Mouse (Mus musculus) heart, adult 8-10 months (tissue): ENCODE data around the gene Gadd45g. TPM values are rescaled to one million over a fixed set of nuclear protein-coding genes. Genes with fewer than 3 reads are reported as not detected.

ENCODE experiments used
- DNase-seq: peaks from one replicate; pipeline ENCODE4 v3.0.0; 2022; ENCODE audit warnings: low spot score
- total RNA-seq, 4 experiments: library from RNA; stranded (reverse); gene quantifications; 2 replicates each; pipeline ENCODE4 v1.2.4; 2022

Gadd45g gene
- total RNA-seq, 4 experiments from 2014 or later = 8.6 to 18.9 (median 10.7) TPM

- no peak for DNase-seq
Measured at GRCm38 (mm10) chr13:51852560-51853190, 6.2 kb downstream of the Gadd45g start.

- no peak for DNase-seq
Measured at GRCm38 (mm10) chr13:51853301-51854243, 7.1 kb downstream of the Gadd45g start.

DNA sequence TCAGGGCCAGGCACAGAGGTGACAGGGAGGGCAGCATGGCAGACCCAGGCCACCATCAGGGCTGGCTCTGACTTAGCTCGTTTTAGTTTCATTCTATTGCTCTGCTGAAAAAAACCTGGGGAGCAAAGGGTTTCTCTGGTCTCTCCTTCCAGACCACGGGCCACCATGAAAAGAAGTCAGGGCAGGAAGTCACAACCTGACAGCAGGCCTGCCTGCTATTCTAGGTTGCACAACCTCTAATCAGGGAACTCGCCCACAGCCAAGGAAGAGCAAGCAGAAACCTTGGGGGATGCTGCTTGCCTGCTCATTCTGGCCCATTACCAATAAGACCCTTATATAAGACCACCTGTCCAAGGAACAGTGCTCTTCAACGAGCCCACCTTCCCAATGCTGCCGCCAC lies 9.1 kb downstream of the Gadd45g start:
- DNase-seq = no peak

DNA sequence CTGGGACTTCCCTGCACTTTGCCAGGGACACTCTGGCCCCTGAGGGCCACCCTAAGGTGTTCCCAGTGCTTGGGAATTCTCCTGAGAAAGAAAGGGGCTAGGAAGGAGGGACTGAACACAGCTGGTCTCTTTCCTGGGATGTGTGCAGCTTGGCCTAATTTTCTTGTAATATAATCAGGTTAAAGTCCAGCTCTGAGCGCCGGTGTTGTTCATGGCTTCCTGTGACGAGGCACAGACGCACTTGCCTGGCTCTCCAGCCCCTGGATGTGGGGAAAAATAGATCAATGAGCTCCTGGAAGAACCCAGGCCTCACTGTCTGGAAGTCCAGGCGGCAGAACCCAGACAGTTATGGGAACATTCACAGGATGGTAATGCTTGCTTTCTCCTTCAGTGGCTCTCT lies 10.7 kb downstream of the Gadd45g start:
- no peak for DNase-seq

DNA sequence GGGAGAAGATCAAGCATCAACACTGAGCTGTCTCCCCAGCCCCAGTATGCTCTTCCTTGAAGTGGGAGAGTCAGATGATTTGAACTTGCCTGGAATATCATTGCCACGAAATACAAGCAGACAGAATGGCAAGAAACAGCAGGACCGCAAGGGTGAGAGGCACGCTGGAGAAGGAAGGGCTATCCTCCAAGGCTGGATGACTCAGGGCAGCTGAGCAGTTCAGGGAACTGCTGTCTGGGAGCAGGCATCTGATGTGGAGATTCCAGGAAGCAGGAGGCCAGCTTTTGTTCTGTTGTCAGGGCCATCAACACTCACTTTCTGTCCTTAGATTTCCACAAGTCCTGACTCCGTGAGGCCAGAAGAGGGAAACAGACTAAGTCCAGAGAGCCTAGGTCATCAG lies 12.0 kb downstream of the Gadd45g start:
- no peak for DNase-seq

GRCm38 (mm10) chr13:51859174-51859573 lies 12.7 kb downstream of the Gadd45g start:
- DNase-seq = no peak

DNA sequence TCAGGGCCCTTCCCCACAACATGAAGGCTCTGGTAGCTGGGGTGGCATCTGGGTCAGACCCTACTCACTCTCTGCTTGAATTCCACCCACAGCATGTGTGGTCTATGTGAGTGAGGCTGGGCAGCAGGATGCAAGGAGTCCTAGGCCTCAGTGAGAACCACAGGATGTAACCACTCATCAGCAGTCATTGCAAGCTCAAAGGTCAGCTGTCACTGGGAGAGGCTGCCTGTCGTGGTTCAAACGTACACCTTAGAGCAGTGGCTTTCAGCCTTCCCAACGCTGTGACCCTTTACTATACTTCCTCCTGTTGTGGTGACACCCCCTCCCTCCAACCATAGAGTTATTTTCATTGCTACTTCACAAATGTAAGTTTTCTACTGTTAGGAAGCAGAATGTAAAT lies 13.3 kb downstream of the Gadd45g start:
- DNase-seq = no peak

GRCm38 (mm10) chr13:51862750-51863149 lies 16.3 kb downstream of the Gadd45g start:
- DNase-seq = no peak

DNA sequence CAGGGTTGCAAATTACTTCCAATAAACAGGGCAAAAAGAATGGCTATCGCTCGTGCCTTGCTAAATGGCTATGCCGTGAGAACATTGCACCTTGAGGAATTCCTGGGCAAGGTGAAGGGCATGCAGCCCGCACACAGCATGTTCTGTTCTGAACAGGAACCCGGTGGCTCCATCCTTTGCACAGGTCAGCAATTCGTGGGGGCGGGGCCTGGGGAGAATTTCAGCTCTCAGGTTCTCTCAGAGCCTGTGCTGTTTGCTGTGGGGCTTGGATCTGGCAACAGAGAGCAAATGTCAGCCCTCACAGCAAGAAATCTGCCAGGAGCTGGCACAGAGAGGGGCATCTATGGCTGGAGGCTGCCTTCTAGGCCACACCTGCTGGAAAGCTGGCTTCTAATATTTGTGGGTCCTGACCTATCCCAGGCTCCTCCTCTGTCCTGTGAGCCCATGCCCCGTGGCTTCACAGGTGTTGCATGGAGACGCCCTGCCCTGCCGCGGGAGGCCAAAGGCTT lies 19.7 kb downstream of the Gadd45g start:
- no peak for DNase-seq

DNA sequence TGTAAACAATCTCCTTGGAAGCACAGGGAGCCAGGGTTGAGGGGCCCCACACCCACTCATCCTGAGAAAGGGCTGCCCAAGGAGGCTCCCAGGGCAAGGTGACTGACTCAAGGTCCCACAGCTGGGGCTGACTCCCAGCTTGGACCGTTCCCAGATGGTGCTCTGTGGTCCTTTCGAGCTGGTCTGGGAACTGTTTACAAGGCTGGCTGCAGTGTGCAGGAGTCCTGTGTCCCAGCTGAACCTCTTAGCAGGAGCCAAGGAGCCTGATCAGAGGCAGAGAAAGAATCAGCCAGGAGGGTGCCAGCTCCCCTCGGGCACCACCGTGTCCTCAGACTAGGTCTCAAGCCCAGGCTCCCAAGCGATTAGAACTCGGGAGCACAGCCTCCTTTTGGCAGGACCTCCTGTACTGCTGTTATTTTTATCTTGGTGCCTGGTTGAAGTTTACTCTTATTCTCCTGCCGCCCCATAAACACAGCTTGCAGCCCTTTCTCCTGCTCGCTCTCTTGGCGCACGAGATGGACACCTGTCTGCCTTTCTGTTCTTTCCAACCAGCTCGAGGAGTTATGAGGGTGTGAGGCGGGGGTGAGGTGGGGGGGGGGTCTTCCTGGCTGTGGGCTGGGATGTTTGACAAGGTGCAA lies 22.1 kb downstream of the Gadd45g start:
- peak; percentile 78 for DNase-seq

DNA sequence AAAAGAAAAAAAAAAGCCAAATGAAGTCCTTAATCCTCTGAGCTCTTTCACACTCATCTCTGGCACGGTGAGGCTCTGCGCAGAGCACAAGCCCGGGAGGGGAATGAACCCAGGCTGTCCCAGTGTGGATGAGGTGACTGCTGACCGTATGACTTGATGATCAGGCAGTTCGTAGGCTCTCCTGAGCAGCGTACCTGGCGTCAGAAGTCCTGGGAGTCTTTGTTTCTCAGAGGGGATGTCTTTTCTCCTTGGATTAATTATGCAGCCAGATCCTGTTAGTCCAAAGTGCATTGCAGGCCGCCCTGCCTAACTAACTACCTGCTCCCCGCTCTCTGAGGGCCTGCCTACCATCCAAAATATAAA lies 22.6 kb downstream of the Gadd45g start:
- DNase-seq = no peak

GRCm38 (mm10) chr13:51871148-51871547 lies 24.7 kb downstream of the Gadd45g start:
- DNase-seq = peak; percentile 52

DNA sequence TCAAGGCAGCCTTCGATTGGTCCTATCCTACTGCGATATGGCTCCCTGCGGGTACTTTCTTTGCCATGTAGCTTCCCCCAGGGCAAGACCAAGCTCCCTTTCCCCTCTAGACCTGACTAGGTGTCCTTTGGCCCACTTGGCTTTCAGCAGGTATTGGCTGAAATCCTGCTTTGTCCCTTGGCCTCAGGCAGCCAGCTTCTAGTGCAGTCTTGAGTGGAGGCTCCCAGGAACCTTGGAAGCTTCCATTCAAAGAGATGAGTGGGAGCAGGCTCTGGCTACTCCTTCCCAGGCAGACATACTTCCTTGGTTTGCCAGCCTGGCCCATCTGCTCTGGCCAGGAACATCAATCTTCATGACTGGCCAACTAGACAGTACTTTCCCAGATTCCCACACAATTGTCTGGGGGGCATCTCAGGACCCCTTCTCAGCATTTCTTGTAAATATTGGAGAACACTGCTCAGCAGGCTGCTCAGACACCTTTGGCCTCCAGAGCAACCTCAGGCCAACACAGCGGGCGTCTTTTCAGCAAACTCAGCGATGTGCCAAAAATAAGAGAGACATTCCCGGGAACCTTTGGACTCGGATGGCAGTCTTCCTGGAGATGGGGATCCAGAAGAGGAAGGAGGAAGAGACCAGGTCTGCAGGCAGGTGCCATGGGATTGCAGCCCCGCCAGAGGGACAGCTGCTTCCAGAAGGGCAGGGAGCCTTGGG lies 25.9 kb downstream of the Gadd45g start:
- peak; percentile 45 for DNase-seq

DNA sequence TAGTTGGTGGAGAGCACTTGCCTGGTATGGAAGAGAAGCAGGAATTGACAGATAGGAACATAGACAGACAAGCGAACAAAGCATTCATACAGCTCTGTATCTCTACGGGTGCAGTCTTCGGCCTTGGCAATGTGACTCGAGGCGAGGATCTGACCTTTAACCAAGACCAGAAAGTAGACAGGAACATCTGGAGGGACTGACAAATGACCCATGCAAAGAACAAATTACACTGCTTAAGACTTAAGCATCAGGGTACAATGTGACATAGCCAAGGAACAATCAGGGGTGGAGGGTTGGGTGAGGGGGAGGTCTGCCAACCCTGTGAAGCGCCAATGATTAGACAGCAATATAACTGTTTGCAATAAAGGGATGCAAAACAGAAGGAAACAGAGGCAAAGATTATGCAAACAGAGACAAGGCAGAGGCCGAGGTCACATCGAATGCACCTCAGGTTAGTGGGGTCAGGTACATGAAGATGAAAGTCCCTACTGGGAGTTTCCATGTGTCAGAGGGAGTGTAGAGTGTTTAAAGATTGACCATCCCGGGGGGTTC lies 26.6 kb downstream of the Gadd45g start:
- DNase-seq = no peak

- no peak for DNase-seq
Measured at GRCm38 (mm10) chr13:51873786-51874185, 27.3 kb downstream of the Gadd45g start.

- DNase-seq = no peak
Measured at GRCm38 (mm10) chr13:51876131-51876530, 29.7 kb downstream of the Gadd45g start.

- DNase-seq = no peak
Measured at GRCm38 (mm10) chr13:51878806-51879205, 32.3 kb downstream of the Gadd45g start.

- no peak for DNase-seq
Measured at GRCm38 (mm10) chr13:51879571-51879970, 33.1 kb downstream of the Gadd45g start.

GRCm38 (mm10) chr13:51880019-51880418 lies 33.5 kb downstream of the Gadd45g start:
- no peak for DNase-seq

GRCm38 (mm10) chr13:51881271-51882128 lies 35.0 kb downstream of the Gadd45g start:
- DNase-seq = no peak
